In the genomic region with DNA sequence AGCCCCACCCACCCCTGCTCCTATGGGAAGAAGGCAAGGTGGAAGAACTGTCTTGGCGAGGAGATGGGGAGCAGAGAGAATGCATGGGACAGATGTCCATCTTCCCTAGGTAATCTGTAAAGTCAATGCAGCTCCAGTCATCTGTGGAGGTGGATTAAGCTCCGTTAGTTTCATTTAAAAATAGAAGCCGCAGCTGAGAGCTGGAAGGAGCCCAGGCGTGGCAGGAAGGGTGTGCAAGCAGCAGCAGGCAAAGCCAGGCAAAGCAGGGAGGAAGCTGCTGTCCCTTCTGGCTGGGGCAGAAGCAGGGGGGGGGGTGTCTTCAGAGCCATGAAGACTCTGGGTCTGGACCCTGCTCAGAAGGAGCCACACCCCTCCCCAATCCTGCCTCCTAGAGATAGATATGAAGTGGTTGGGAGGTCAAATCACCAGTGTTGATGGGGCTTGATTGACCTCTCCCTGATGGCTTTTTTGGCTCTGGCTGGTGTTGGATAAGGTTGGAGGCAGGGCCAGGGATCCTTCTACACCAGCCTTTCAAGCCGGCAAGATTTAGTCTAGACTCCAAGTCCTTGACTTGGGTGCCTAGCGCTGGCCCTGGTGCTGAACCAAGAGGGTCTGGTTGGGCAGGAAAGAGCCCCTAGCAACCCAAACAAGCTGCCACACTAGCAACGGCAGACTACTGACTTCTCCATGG, we compare ENCODE assay signal across 11 mouse cellular contexts. TPM values are rescaled to one million over a fixed set of nuclear protein-coding genes. Genes with fewer than 3 reads are reported as not detected.
DNase-seq lines count a peak whose midpoint lies in the region; ATAC-seq lines count a peak whose summit lies in the region.
"Had no signal": no experiment of that assay in that cellular context is flagged by ENCODE, and none has a peak within 500 bp of the region (broad histone marks: within the 10 kb centered on the region; RNA-seq: fewer than 3 reads in every experiment).

No protein-coding gene starts in this region.

- DNase-seq in kidney, postnatal 4 days = peak; percentile 81 to 82
- DNase-seq in kidney, postnatal 14 days = no peak
- DNase-seq in 416B (ENCODE audit: low read depth) (peak; percentile 55), NIH3T3 (ENCODE audit: low read depth) (peak; percentile 61)
- DNase-seq in gastrocnemius, adult 8-10 months (ENCODE audit: low spot score in 2 of 2) = no peak
- DNase-seq in spleen, postnatal 36 days (ENCODE audit: low spot score in 2 of 2) = no peak
- DNase-seq: lung, adult 2 months had no signal

- ATAC-seq in hematopoietic stem cell, adult 5-6 weeks (replicated peaks in 1 of 2; ENCODE audit: insufficient read depth in 1 of 2, low FRiP score in 2 of 2, low TSS enrichment in 1 of 2, low read depth in 1 of 2, poor library complexity in 2 of 2, severe bottlenecking in 2 of 2) = peak; percentile 60 to 69; a peak in 3 of 4 replicates
- ATAC-seq in CD4-positive, CD25-positive, alpha-beta regulatory T cell, adult 4 months = no peak

RNA-seq across cellular contexts. Expression of gene Ccl17, which starts 9.8 kb away (rescaled TPM):
- not detected in 2 replicates for total RNA-seq in hematopoietic stem cell, adult 5-6 weeks (2017)
- polyA plus RNA-seq in CD4-positive, CD25-positive, alpha-beta regulatory T cell, adult 4 months (2017; shearing (Covaris generic)) = not detected
- under 1 TPM in 1 of 4 experiments, not detected in 3; 0.70 TPM for total RNA-seq in gastrocnemius, adult 8-10 months (2022)
- polyA plus RNA-seq: embryonic facial prominence, embryonic 15.5 days; hindbrain, embryonic 12.5 days had no signal

RNA-seq across cellular contexts. Expression of gene Cx3cl1, which starts 28.6 kb away (rescaled TPM):
- total RNA-seq in hematopoietic stem cell, adult 5-6 weeks (2017) = 0.55 and 3.3 TPM in 2 replicates
- polyA plus RNA-seq in CD4-positive, CD25-positive, alpha-beta regulatory T cell, adult 4 months (2017; shearing (Covaris generic)) = not detected
- total RNA-seq in gastrocnemius, adult 8-10 months (2022) = 1 to 10 TPM in 3 of 4 experiments, under 1 TPM in 1; 0.89 to 1.4 (median 1.2) TPM

RNA-seq across cellular contexts. Expression of gene Coq9, which starts 37.7 kb away (rescaled TPM):
- total RNA-seq in hematopoietic stem cell, adult 5-6 weeks (2017) = 33.1 and 39.4 TPM in 2 replicates
- polyA plus RNA-seq in CD4-positive, CD25-positive, alpha-beta regulatory T cell, adult 4 months (2017; shearing (Covaris generic)) = 10 to 100 TPM; 45.6 to 67.5 TPM
- 100 to 1,000 TPM; 372 to 412 (median 383) TPM for total RNA-seq in gastrocnemius, adult 8-10 months (2022)

RNA-seq across cellular contexts. Expression of gene Ciapin1, which starts 37.7 kb away (rescaled TPM):
- total RNA-seq in hematopoietic stem cell, adult 5-6 weeks (2017) = 24.1 and 49.0 TPM in 2 replicates
- polyA plus RNA-seq in CD4-positive, CD25-positive, alpha-beta regulatory T cell, adult 4 months (2017; shearing (Covaris generic)) = 100 to 1,000 TPM in 1 of 2 experiments, 10 to 100 TPM in 1; 79.2 to 108 TPM
- 10 to 100 TPM; 25.4 to 55.4 (median 29.0) TPM for total RNA-seq in gastrocnemius, adult 8-10 months (2022)

RNA-seq across cellular contexts. Expression of gene Ccl22, which starts 55.0 kb away (rescaled TPM):
- total RNA-seq in hematopoietic stem cell, adult 5-6 weeks (2017) = not detected in 2 replicates
- polyA plus RNA-seq in CD4-positive, CD25-positive, alpha-beta regulatory T cell, adult 4 months (2017; shearing (Covaris generic)) = not detected
- not detected for total RNA-seq in gastrocnemius, adult 8-10 months (2022)
- polyA plus RNA-seq: embryonic facial prominence, embryonic 15.5 days; hindbrain, embryonic 12.5 days had no signal

Comparison
In these comparisons a context has a peak if more than half of its experiments do, and no peak if none do; other contexts are left out.
1. DNase-seq: peak in kidney, postnatal 4 days (2 of 2), 416B (single experiment) and NIH3T3 (single experiment); none in kidney, postnatal 14 days (single experiment), gastrocnemius, adult 8-10 months (0 of 2) and spleen, postnatal 36 days (0 of 2).